Mouse (Mus musculus): Measurements from ENCODE around the gene Acox2. TPM values are rescaled to one million over a fixed set of nuclear protein-coding genes. Genes with fewer than 3 reads are reported as not detected.
"Not testable (repeated sequence)": the region's sequence is repeated elsewhere in the genome, so short reads cannot be mapped to it uniquely, and the experiment has no call there.

Gene Acox2
- polyA plus RNA-seq (2012; ENCODE audit: insufficient read depth, insufficient read length, missing spikeins): not detected in 2 replicates

- TF ChIP-seq POLR2A (IDR thresholded peaks at IDR 0.05; ENCODE audit: borderline replicate concordance, low read depth, low read length): no peak
- TF ChIP-seq CTCF (IDR thresholded peaks at IDR 0.05; ENCODE audit: low read depth, low read length): no peak
- no peaks in the 10 kb centered on the region for H3K4me1 ChIP-seq (ENCODE audit: control insufficient read depth, insufficient read depth, low read length)
- H3K4me3 ChIP-seq (ENCODE audit: insufficient read depth, low read length): no peak within 1 kb of the TSS
- H3K27ac ChIP-seq (ENCODE audit: insufficient read depth, low read depth, low read length): no peak within 1 kb of the TSS
Measured at GRCm38 (mm10) chr14:8259166-8259565, at the start of gene Acox2. Gene Acox2 (minus strand): TSS chr14:8259353.

DNA sequence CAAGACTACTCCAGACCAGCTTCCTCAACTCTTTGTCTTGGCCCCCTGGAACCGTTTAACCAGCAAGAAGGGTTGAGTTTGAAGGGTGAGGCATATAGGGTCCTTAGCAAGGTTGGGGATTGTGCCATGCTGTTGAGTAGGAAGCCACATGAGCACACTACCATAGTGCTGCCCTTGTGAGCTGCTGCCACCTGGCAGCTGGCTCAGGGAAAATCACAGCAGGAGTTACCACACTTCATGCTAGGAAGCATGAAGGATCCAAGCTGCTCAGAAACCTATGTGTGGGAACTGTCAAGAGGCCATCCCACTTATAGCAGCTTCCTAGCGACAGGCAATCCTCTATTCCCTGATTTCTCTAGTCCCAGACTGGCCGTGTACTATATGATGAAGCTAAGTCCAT is 49.5 kb upstream of the Acox2 start:
- H3K27ac ChIP-seq (ENCODE audit: insufficient read depth, low read depth, low read length): no peak overlapping the region
- no peaks in the 10 kb centered on the region for H3K4me1 ChIP-seq (ENCODE audit: control insufficient read depth, insufficient read depth, low read length)
- H3K4me3 ChIP-seq (ENCODE audit: insufficient read depth, low read length): no peak overlapping the region
- TF ChIP-seq CTCF (IDR thresholded peaks at IDR 0.05; ENCODE audit: low read depth, low read length) (no peak), POLR2A (IDR thresholded peaks at IDR 0.05; ENCODE audit: borderline replicate concordance, low read depth, low read length) (no peak)

DNA sequence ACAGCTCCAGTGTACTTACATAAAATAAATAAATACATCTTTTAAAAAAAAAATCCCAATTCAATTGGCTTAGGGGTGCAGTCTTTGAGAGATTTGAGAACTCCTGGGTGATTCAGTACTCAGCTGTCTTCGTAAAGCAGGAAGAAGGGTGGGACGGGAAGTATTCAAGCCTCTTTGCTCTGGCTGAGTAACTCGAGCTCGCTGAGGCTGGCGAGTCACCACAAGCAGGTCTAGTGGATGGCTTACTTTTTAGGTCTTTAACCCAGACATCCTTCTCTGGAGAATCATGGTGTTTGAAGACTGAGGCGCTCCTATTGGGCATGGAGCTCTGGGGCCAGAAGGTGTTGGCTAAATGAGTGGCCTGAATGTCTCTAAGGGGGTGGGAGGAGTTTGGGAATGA is 47.7 kb upstream of the Acox2 start:
- Histone ChIP-seq H3K27ac (ENCODE audit: insufficient read depth, low read depth, low read length) (no peak overlapping the region), H3K4me1 (ENCODE audit: control insufficient read depth, insufficient read depth, low read length) (no peaks in the 10 kb centered on the region), H3K4me3 (ENCODE audit: insufficient read depth, low read length) (no peak overlapping the region)
- no peak for TF ChIP-seq POLR2A (IDR thresholded peaks at IDR 0.05; ENCODE audit: borderline replicate concordance, low read depth, low read length)
- no peak for TF ChIP-seq CTCF (IDR thresholded peaks at IDR 0.05; ENCODE audit: low read depth, low read length)

DNA sequence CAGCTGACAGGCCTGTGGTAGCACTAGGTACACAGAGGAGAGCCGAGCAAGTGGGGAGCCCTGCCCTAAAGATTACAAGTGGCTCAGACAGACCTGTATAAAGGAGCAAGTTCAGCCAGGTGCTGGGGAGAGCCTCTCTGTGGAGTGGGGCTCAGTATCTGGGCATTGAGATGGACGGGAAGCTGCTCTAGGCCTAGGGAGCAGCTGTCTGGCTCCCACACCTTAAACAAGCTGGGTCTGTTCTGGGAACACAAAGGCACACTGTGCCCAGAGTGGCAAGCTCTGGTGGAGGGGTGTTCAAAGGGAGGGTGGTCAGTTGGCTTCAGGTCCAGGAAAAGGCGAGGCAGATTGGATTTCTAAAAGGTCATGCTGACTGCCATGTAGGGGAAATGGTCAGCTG is 45.9 kb upstream of the Acox2 start:
- TF ChIP-seq CTCF (IDR thresholded peaks at IDR 0.05; ENCODE audit: low read depth, low read length) (no peak), POLR2A (IDR thresholded peaks at IDR 0.05; ENCODE audit: borderline replicate concordance, low read depth, low read length) (no peak)
- Histone ChIP-seq H3K4me1 (ENCODE audit: control insufficient read depth, insufficient read depth, low read length) (no peaks in the 10 kb centered on the region), H3K27ac (ENCODE audit: insufficient read depth, low read depth, low read length) (no peak overlapping the region), H3K4me3 (ENCODE audit: insufficient read depth, low read length) (no peak overlapping the region)

DNA sequence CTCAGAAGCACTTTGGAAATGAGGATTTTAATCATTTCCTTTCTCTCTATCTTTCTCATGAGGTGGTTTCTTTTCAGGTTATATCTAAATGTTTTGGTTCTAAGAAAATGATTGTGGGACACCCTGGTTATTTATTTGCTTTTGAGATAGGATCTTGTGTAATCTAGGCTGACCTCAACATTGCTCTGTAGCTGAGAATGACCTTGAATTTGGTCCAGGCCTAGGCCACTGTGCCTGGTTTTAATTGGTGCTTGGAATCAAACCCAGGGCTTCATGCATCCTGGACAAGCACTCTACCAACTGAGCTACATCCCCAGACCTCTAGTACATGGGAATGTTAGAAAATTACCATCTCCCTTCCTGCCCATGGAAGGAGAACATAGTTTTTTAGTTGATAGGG is 44.9 kb upstream of the Acox2 start:
- H3K27ac ChIP-seq (ENCODE audit: insufficient read depth, low read depth, low read length): no peak overlapping the region
- no peak overlapping the region for H3K4me3 ChIP-seq (ENCODE audit: insufficient read depth, low read length)
- TF ChIP-seq POLR2A (IDR thresholded peaks at IDR 0.05; ENCODE audit: borderline replicate concordance, low read depth, low read length): no peak
- TF ChIP-seq CTCF (IDR thresholded peaks at IDR 0.05; ENCODE audit: low read depth, low read length): no peak
- no peaks in the 10 kb centered on the region for H3K4me1 ChIP-seq (ENCODE audit: control insufficient read depth, insufficient read depth, low read length)

DNA sequence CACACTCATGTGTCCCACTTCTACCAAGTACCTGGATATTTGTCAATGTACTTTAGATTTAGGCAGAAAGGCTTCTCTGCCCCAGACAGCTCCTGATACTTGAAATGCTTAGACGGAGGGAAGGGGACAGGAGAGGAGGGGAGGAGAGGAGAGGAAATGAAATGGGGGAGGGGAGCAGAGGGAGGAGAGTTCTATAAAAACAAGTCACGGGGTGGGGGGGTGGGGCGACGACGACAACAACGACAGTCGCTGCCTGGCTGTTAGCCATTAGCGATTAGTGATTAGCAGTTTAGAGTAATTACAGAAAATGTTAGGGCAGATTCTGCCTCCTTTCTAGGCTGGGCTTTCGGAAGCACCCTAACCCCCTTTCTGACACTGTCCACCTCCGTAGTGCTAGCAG is 43.5 kb upstream of the Acox2 start:
- TF ChIP-seq CTCF (IDR thresholded peaks at IDR 0.05; ENCODE audit: low read depth, low read length) (no peak), POLR2A (IDR thresholded peaks at IDR 0.05; ENCODE audit: borderline replicate concordance, low read depth, low read length) (no peak)
- no peak overlapping the region for H3K4me3 ChIP-seq (ENCODE audit: insufficient read depth, low read length)
- H3K27ac ChIP-seq (ENCODE audit: insufficient read depth, low read depth, low read length): no peak overlapping the region
- H3K4me1 ChIP-seq (ENCODE audit: control insufficient read depth, insufficient read depth, low read length): no peaks in the 10 kb centered on the region

DNA sequence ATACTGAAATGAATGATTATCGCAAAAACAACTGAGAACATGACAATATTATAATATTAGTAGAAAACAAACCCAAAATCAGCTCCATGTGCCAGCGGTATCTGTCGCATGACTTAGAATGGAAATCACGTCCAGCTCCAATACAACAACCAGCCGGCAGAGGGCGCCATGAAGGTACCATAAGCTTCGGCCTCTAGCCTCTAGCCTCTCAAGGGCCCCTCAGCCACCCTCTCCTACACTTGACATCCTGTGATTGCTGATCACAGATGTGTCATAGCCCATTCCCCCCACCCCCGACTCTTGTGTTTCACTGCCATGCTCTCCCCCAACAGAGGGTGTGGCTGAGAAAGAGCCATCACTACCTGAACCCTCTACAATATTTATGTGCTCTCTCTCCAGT is 41.1 kb upstream of the Acox2 start:
- Histone ChIP-seq H3K4me1 (ENCODE audit: control insufficient read depth, insufficient read depth, low read length) (no peaks in the 10 kb centered on the region), H3K27ac (ENCODE audit: insufficient read depth, low read depth, low read length) (no peak overlapping the region), H3K4me3 (ENCODE audit: insufficient read depth, low read length) (no peak overlapping the region)
- TF ChIP-seq CTCF (IDR thresholded peaks at IDR 0.05; ENCODE audit: low read depth, low read length) (peak; percentile 75), POLR2A (IDR thresholded peaks at IDR 0.05; ENCODE audit: borderline replicate concordance, low read depth, low read length) (no peak)

DNA sequence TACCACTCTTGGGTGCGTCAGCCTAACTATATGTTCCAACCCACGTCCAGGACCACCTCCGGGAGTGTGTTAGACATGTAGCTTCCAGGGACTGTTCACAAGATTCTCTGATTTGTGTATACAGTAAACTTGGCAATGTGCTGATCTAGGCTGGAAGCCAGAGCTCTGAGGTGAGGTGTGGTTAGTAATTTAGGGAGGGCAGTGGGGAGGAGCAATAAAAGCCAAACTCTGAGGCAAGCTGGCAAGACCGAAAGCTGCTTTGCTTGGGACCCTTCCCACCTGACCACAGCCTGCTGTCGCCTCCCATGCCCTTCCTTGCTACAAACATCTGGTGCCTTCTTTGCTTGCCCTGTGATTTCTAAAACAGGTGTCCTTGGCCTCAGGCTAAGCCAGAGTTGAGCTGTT is 38.7 kb upstream of the Acox2 start:
- Histone ChIP-seq H3K27ac (ENCODE audit: insufficient read depth, low read depth, low read length) (no peak overlapping the region), H3K4me3 (ENCODE audit: insufficient read depth, low read length) (no peak overlapping the region), H3K4me1 (ENCODE audit: control insufficient read depth, insufficient read depth, low read length) (no peaks in the 10 kb centered on the region)
- no peak for TF ChIP-seq POLR2A (IDR thresholded peaks at IDR 0.05; ENCODE audit: borderline replicate concordance, low read depth, low read length)
- TF ChIP-seq CTCF (IDR thresholded peaks at IDR 0.05; ENCODE audit: low read depth, low read length): no peak

- TF ChIP-seq CTCF (IDR thresholded peaks at IDR 0.05; ENCODE audit: low read depth, low read length) (no peak), POLR2A (IDR thresholded peaks at IDR 0.05; ENCODE audit: borderline replicate concordance, low read depth, low read length) (no peak)
- Histone ChIP-seq H3K4me1 (ENCODE audit: control insufficient read depth, insufficient read depth, low read length) (no peaks in the 10 kb centered on the region), H3K27ac (ENCODE audit: insufficient read depth, low read depth, low read length) (no peak overlapping the region), H3K4me3 (ENCODE audit: insufficient read depth, low read length) (no peak overlapping the region)
Measured at GRCm38 (mm10) chr14:8294257-8294656, 35.1 kb upstream of the Acox2 start.

GRCm38 (mm10) chr14:8286595-8286994 is 27.4 kb upstream of the Acox2 start:
- H3K4me3 ChIP-seq (ENCODE audit: insufficient read depth, low read length); H3K4me1 ChIP-seq (ENCODE audit: control insufficient read depth, insufficient read depth, low read length); H3K27ac ChIP-seq (ENCODE audit: insufficient read depth, low read depth, low read length): not testable (repeated sequence)

- Histone ChIP-seq H3K27ac (ENCODE audit: insufficient read depth, low read depth, low read length) (no peak overlapping the region), H3K4me3 (ENCODE audit: insufficient read depth, low read length) (no peak overlapping the region), H3K4me1 (ENCODE audit: control insufficient read depth, insufficient read depth, low read length) (no peaks in the 10 kb centered on the region)
- TF ChIP-seq CTCF (IDR thresholded peaks at IDR 0.05; ENCODE audit: low read depth, low read length) (no peak), POLR2A (IDR thresholded peaks at IDR 0.05; ENCODE audit: borderline replicate concordance, low read depth, low read length) (no peak)
Measured at GRCm38 (mm10) chr14:8283784-8284183, 24.6 kb upstream of the Acox2 start.

DNA sequence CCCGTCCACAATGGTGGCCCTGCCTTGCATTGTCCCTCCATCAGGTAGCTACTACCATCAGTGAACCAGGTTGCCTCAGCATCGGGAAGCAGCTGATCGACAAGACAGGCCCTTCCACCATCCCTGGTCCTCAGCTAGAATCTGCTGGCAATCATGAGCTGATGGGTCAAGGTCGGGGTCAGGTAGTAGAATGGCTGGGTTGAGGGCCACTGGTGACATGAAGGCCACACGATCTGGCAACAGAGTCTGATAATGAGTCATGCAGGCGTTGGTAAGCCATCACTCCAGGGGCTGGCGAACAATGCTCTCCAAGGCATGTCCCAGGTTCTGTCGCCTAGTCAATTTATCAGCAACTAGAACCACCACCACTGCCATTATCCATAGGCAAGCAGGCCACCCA is 12.1 kb upstream of the Acox2 start:
- H3K4me3 ChIP-seq (ENCODE audit: insufficient read depth, low read length); H3K27ac ChIP-seq (ENCODE audit: insufficient read depth, low read depth, low read length); H3K4me1 ChIP-seq (ENCODE audit: control insufficient read depth, insufficient read depth, low read length): not testable (repeated sequence)
